Mouse (Mus musculus) lung, embryonic 15.5 days (tissue): ENCODE data around the gene Sgpl1. TPM values are rescaled to one million over a fixed set of nuclear protein-coding genes. Genes with fewer than 3 reads are reported as not detected.

Experiments used
- ATAC-seq: fragments of 200-750 bp; cut with Nextera tagmentation; 2 replicates; pipeline ENCODE4 v1.8.0; 2017; ENCODE audit warnings: moderate number of reproducible peaks, borderline replicate concordance; ENCODE audit not compliant: low FRiP score, low TSS enrichment; ENCODE audit errors: extremely low read depth
- H3K27ac ChIP-seq: fragments of 300-500 bp; sonication (generic); 2 replicates; pipeline ENCODE4 v1.5.1; 2015; ENCODE audit warnings: moderate library complexity, mild to moderate bottlenecking, inconsistent platforms
- H3K27me3 ChIP-seq: fragments of 300-500 bp; sonication (generic); 2 replicates; pipeline ENCODE4 v1.6.1; 2015; ENCODE audit warnings: inconsistent platforms
- H3K36me3 ChIP-seq: fragments of 300-500 bp; sonication (generic); 2 replicates; pipeline ENCODE4 v1.6.1; 2015; ENCODE audit warnings: inconsistent platforms
- H3K4me1 ChIP-seq: fragments of 300-500 bp; sonication (generic); 2 replicates; pipeline ENCODE4 v1.6.1; 2015; ENCODE audit warnings: inconsistent platforms
- H3K4me2 ChIP-seq: fragments of 300-500 bp; sonication (generic); 2 replicates; pipeline ENCODE4 v1.6.1; 2015; ENCODE audit warnings: inconsistent platforms, mild to moderate bottlenecking, moderate library complexity
- H3K4me3 ChIP-seq: fragments of 300-500 bp; sonication (generic); 2 replicates; pipeline ENCODE4 v1.5.1; 2015; ENCODE audit warnings: mild to moderate bottlenecking, inconsistent platforms
- H3K9ac ChIP-seq: fragments of 300-500 bp; sonication (generic); 2 replicates; pipeline ENCODE4 v1.6.1; 2015; ENCODE audit warnings: inconsistent platforms
- H3K9me3 ChIP-seq: fragments of 300-500 bp; sonication (generic); 2 replicates; pipeline ENCODE4 v1.6.1; 2016; ENCODE audit warnings: inconsistent platforms
- WGBS: fragments of 180-500 bp; shearing (Covaris S2); methylation state at CpG from one replicate; pipeline ENCODE4 v1.1.7; 2015; 5-methylcytosine and 5-hydroxymethylcytosine counted together
- polyA plus RNA-seq: library from polyadenylated mRNA; unstranded; fragments of >200 nt; fragmentation: Nextera tagmentation; extraction: Ambion mirVana; gene quantifications from 2 replicates; pipeline ENCODE4 v1.2.1, GENCODE M21; 2015

Gene Sgpl1
- polyA plus RNA-seq, result 59.6 and 62.7 TPM in 2 replicates

- Histone ChIP-seq H3K27me3 (no peaks in the 10 kb centered on the region), H3K36me3 (no peaks in the 10 kb centered on the region), H3K9ac (peak within 1 kb of the TSS; percentile 83), H3K4me2 (peak within 1 kb of the TSS; percentile 96), H3K27ac (peak within 1 kb of the TSS; percentile 96), H3K9me3 (no peaks in the 10 kb centered on the region), H3K4me3 (peak within 1 kb of the TSS; percentile 84), H3K4me1 (peaks cover 6% of the 10 kb centered on the region)
- under 1% methylated on average over 81 of the region's 82 CpGs for WGBS
- peak; percentile 92 for ATAC-seq
These were observed at the start of gene Sgpl1 for GRCm38 (mm10) chr10:61147157-61148040. Gene Sgpl1, minus strand, starts transcription at chr10:61147703.

GRCm38 (mm10) chr10:61195718-61196291 is 48.3 kb upstream of the Sgpl1 start:
- 0 out of 2 replicates have a peak, but pooled peaks have one; percentile 15 for ATAC-seq
- Histone ChIP-seq H3K36me3 (no peaks in the 10 kb centered on the region), H3K27ac (no peak overlapping the region), H3K4me2 (no peak overlapping the region), H3K9ac (no peak overlapping the region), H3K27me3 (no peaks in the 10 kb centered on the region), H3K9me3 (no peaks in the 10 kb centered on the region), H3K4me1 (0 out of 2 replicates have a peak, but pooled peaks cover 4% of the 10 kb centered on the region), H3K4me3 (no peak overlapping the region)
- WGBS, result 78% methylated on average over 5 of the region's 5 CpGs

GRCm38 (mm10) chr10:61195216-61195615 is 47.7 kb upstream of the Sgpl1 start:
- no peak for ATAC-seq
- Histone ChIP-seq H3K4me3 (no peak overlapping the region), H3K36me3 (no peaks in the 10 kb centered on the region), H3K27ac (no peak overlapping the region), H3K4me2 (no peak overlapping the region), H3K4me1 (0 out of 2 replicates have a peak, but pooled peaks cover 4% of the 10 kb centered on the region), H3K27me3 (no peaks in the 10 kb centered on the region), H3K9me3 (no peaks in the 10 kb centered on the region), H3K9ac (no peak overlapping the region)
- 53% methylated on average over 8 of the region's 8 CpGs for WGBS

- 66% methylated on average over 9 of the region's 9 CpGs for WGBS
- ATAC-seq, result peak; percentile 39; the same call in 1 of the 2 replicates
- Histone ChIP-seq H3K4me3 (no peak overlapping the region), H3K27me3 (no peaks in the 10 kb centered on the region), H3K9me3 (no peaks in the 10 kb centered on the region), H3K4me2 (no peak overlapping the region), H3K36me3 (no peaks in the 10 kb centered on the region), H3K27ac (peak overlapping the region; percentile 10; the same call in 1 of the 2 replicates), H3K4me1 (0 out of 2 replicates have a peak, but pooled peaks cover 4% of the 10 kb centered on the region), H3K9ac (no peak overlapping the region)
These were observed 47.1 kb upstream of the Sgpl1 start for GRCm38 (mm10) chr10:61194611-61195010.

- ATAC-seq, result no peak
- H3K36me3 ChIP-seq, result no peaks in the 10 kb centered on the region
- no peak overlapping the region for H3K4me2 ChIP-seq
- no peaks in the 10 kb centered on the region for H3K27me3 ChIP-seq
- WGBS, result 77% methylated on average over 3 of the region's 3 CpGs
- peaks cover 12% of the 10 kb centered on the region; the same call in 1 of the 2 replicates for H3K4me1 ChIP-seq
- no peak overlapping the region for H3K9ac ChIP-seq
- H3K4me3 ChIP-seq, result no peak overlapping the region
- no peak overlapping the region for H3K27ac ChIP-seq
- no peaks in the 10 kb centered on the region for H3K9me3 ChIP-seq
These were observed 40.5 kb upstream of the Sgpl1 start for GRCm38 (mm10) chr10:61188010-61188409.

- Histone ChIP-seq H3K9ac (no peak overlapping the region), H3K4me2 (no peak overlapping the region), H3K27ac (no peak overlapping the region), H3K27me3 (no peaks in the 10 kb centered on the region), H3K4me3 (no peak overlapping the region), H3K4me1 (peaks cover 12% of the 10 kb centered on the region; the same call in 1 of the 2 replicates), H3K36me3 (no peaks in the 10 kb centered on the region), H3K9me3 (no peaks in the 10 kb centered on the region)
- WGBS, result 54% methylated on average over 3 of the region's 3 CpGs
- peak; percentile 23; the same call in 1 of the 2 replicates for ATAC-seq
These were observed 39.5 kb upstream of the Sgpl1 start for GRCm38 (mm10) chr10:61187001-61187400.

- WGBS, result 61% methylated on average over 6 of the region's 6 CpGs
- no peaks in the 10 kb centered on the region for H3K27me3 ChIP-seq
- no peak overlapping the region for H3K4me3 ChIP-seq
- no peak overlapping the region for H3K27ac ChIP-seq
- H3K36me3 ChIP-seq, result no peaks in the 10 kb centered on the region
- ATAC-seq, result no peak
- H3K4me2 ChIP-seq, result no peak overlapping the region
- H3K4me1 ChIP-seq, result peaks cover 13% of the 10 kb centered on the region
- H3K9me3 ChIP-seq, result no peaks in the 10 kb centered on the region
- H3K9ac ChIP-seq, result no peak overlapping the region
These were observed 32.4 kb upstream of the Sgpl1 start for GRCm38 (mm10) chr10:61179927-61180326.

- ATAC-seq, result no peak
- H3K4me1 ChIP-seq, result peaks cover 23% of the 10 kb centered on the region
- WGBS, result 87% methylated on average over 8 of the region's 8 CpGs
These were observed 31.2 kb upstream of the Sgpl1 start for GRCm38 (mm10) chr10:61178687-61179086.

GRCm38 (mm10) chr10:61177751-61178150 is 30.2 kb upstream of the Sgpl1 start:
- H3K9me3 ChIP-seq, result no peaks in the 10 kb centered on the region
- no peak overlapping the region for H3K4me3 ChIP-seq
- ATAC-seq, result no peak
- no peak overlapping the region for H3K4me2 ChIP-seq
- H3K27ac ChIP-seq, result no peak overlapping the region
- WGBS, result 82% methylated on average over 4 of the region's 4 CpGs
- no peak overlapping the region for H3K9ac ChIP-seq
- no peaks in the 10 kb centered on the region for H3K36me3 ChIP-seq
- peaks cover 23% of the 10 kb centered on the region for H3K4me1 ChIP-seq
- H3K27me3 ChIP-seq, result no peaks in the 10 kb centered on the region

More at GRCm38 (mm10) chr10:61178687-61179086, 31.2 kb upstream of the Sgpl1 start:
- Histone ChIP-seq H3K27me3 (no peaks in the 10 kb centered on the region), H3K4me3 (no peak overlapping the region), H3K36me3 (no peaks in the 10 kb centered on the region), H3K9me3 (no peaks in the 10 kb centered on the region), H3K27ac (no peak overlapping the region), H3K4me2 (no peak overlapping the region), H3K9ac (no peak overlapping the region)

- Histone ChIP-seq H3K9ac (no peak overlapping the region), H3K4me2 (peak overlapping the region; percentile 43), H3K36me3 (no peaks in the 10 kb centered on the region), H3K4me3 (no peak overlapping the region), H3K4me1 (peaks cover 23% of the 10 kb centered on the region), H3K27me3 (no peaks in the 10 kb centered on the region), H3K9me3 (no peaks in the 10 kb centered on the region), H3K27ac (no peak overlapping the region)
- WGBS, result 32% methylated on average over 7 of the region's 7 CpGs
- ATAC-seq, result peak; percentile 56; the same call in 1 of the 2 replicates
These were observed 28.8 kb upstream of the Sgpl1 start for GRCm38 (mm10) chr10:61176221-61176790.

GRCm38 (mm10) chr10:61175442-61176204 is 28.1 kb upstream of the Sgpl1 start:
- H3K9ac ChIP-seq, result no peak overlapping the region
- H3K4me3 ChIP-seq, result no peak overlapping the region
- 12% methylated on average over 24 of the region's 24 CpGs for WGBS
- H3K4me2 ChIP-seq, result peak overlapping the region; percentile 43
- ATAC-seq, result peak; percentile 47; the same call in 1 of the 2 replicates
- no peak overlapping the region for H3K27ac ChIP-seq
- H3K36me3 ChIP-seq, result no peaks in the 10 kb centered on the region
- H3K27me3 ChIP-seq, result no peaks in the 10 kb centered on the region
- H3K9me3 ChIP-seq, result no peaks in the 10 kb centered on the region
- peaks cover 23% of the 10 kb centered on the region for H3K4me1 ChIP-seq
